Mouse (Mus musculus) thymus, adult 2 months (tissue): Measurements from ENCODE around the gene Sdsl. TPM values are rescaled to one million over a fixed set of nuclear protein-coding genes. Genes with fewer than 3 reads are reported as not detected.

Experiments
- DNase-seq: peaks from one replicate; pipeline ENCODE4 v3.0.0; 2021
- H3K27ac ChIP-seq: fragments of 200-500 bp; 2 replicates; pipeline ENCODE4 v1.5.1; 2012; ENCODE audit warnings: low read length, control low read depth; ENCODE audit not compliant: control insufficient read depth, insufficient read depth
- H3K27me3 ChIP-seq: fragments of 200-500 bp; 2 replicates; pipeline ENCODE4 v1.6.1; 2012; ENCODE audit warnings: mild to moderate bottlenecking, low read length, moderate library complexity, mixed read lengths; ENCODE audit not compliant: control insufficient read depth, insufficient read depth
- H3K36me3 ChIP-seq: fragments of 200-500 bp; 2 replicates; pipeline ENCODE4 v1.6.1; 2012; ENCODE audit warnings: mild to moderate bottlenecking, low read length, moderate library complexity; ENCODE audit not compliant: control insufficient read depth, insufficient read depth
- H3K4me1 ChIP-seq: fragments of 200-500 bp; replicated peaks from 2 replicates; pipeline ENCODE4 v1.6.1; 2012; ENCODE audit warnings: low read length; ENCODE audit not compliant: control insufficient read depth, insufficient read depth
- H3K4me3 ChIP-seq: fragments of 200-500 bp; 2 replicates; pipeline ENCODE4 v1.5.1; 2012; ENCODE audit warnings: mild to moderate bottlenecking, low read length, control low read depth, moderate library complexity; ENCODE audit not compliant: control insufficient read depth, insufficient read depth
- CTCF ChIP-seq: fragments of 200-500 bp; IDR thresholded peaks from 2 replicates; pipeline ENCODE4 v1.5.1; 2012; ENCODE audit warnings: mild to moderate bottlenecking, control low read depth, low read length, moderate library complexity, borderline replicate concordance; ENCODE audit not compliant: control insufficient read depth, poor library complexity, insufficient read depth; ENCODE audit errors: extremely low read depth
- POLR2A ChIP-seq: fragments of 200-500 bp; IDR thresholded peaks from 2 replicates; pipeline ENCODE4 v1.6.1; 2012; ENCODE audit warnings: mild to moderate bottlenecking, low read length, control low read depth, moderate library complexity; ENCODE audit not compliant: control insufficient read depth, poor library complexity, insufficient read depth; ENCODE audit errors: extremely low read depth
- WGBS: fragments of 180-500 bp; shearing (Covaris S2); methylation state at CpG from one replicate; pipeline ENCODE4 v1.1.7; 2018; 5-methylcytosine and 5-hydroxymethylcytosine counted together
- polyA plus RNA-seq: library from polyadenylated mRNA; depleted of rRNA; stranded (reverse); fragments of >200 nt; gene quantifications from 2 replicates; pipeline ENCODE4 v1.2.3, GENCODE M21; 2012

Sdsl gene
- polyA plus RNA-seq, 1 experiment, result 2.5 TPM

GRCm38 (mm10) chr5:120436885-120437495, 35.6 kb downstream of the Sdsl start:
- Histone ChIP-seq H3K4me3 (no peak overlapping the region), H3K4me1 (no peaks in the 10 kb centered on the region), H3K27me3 (peaks cover 41% of the 10 kb centered on the region), H3K27ac (no peak overlapping the region), H3K36me3 (no peaks in the 10 kb centered on the region)
- whole genome bisulfite sequencing, result 5% methylated on average over 18 of the region's 18 CpGs
- TF ChIP-seq POLR2A, result no peak
- TF ChIP-seq CTCF, result no peak
- DNase-seq, result no peak

- Histone ChIP-seq H3K27ac (no peak overlapping the region), H3K36me3 (no peaks in the 10 kb centered on the region), H3K27me3 (peaks cover 41% of the 10 kb centered on the region), H3K4me1 (no peaks in the 10 kb centered on the region), H3K4me3 (no peak overlapping the region)
- no peak for TF ChIP-seq CTCF
- TF ChIP-seq POLR2A, result no peak
- DNase-seq, result no peak
- WGBS, result 4% methylated on average over 47 of the region's 47 CpGs
Observed at GRCm38 (mm10) chr5:120435731-120436501, 36.7 kb downstream of the Sdsl start.

- Histone ChIP-seq H3K27ac (no peak overlapping the region), H3K4me3 (no peak overlapping the region), H3K27me3 (peaks cover 41% of the 10 kb centered on the region), H3K4me1 (no peaks in the 10 kb centered on the region), H3K36me3 (no peaks in the 10 kb centered on the region)
- DNase-seq, result no peak
- TF ChIP-seq POLR2A (no peak), CTCF (no peak)
- 3% methylated on average over 44 of the region's 44 CpGs for WGBS
Observed at GRCm38 (mm10) chr5:120435006-120435681, 37.5 kb downstream of the Sdsl start.

- Histone ChIP-seq H3K27ac (no peak overlapping the region), H3K27me3 (peaks cover 34% of the 10 kb centered on the region), H3K36me3 (no peaks in the 10 kb centered on the region), H3K4me1 (no peaks in the 10 kb centered on the region), H3K4me3 (no peak overlapping the region)
- TF ChIP-seq CTCF, result no peak
- TF ChIP-seq POLR2A, result no peak
- WGBS, result 8% methylated on average over 21 of the region's 21 CpGs
- DNase-seq, result no peak
Observed at GRCm38 (mm10) chr5:120434231-120434735, 38.3 kb downstream of the Sdsl start.

- H3K27me3 ChIP-seq, result peaks cover 31% of the 10 kb centered on the region
- no peaks in the 10 kb centered on the region for H3K36me3 ChIP-seq
- no peaks in the 10 kb centered on the region for H3K4me1 ChIP-seq
- DNase-seq, result no peak
- 10% methylated on average over 13 of the region's 13 CpGs for WGBS
- no peak overlapping the region for H3K4me3 ChIP-seq
- TF ChIP-seq POLR2A (no peak), CTCF (no peak)
- no peak overlapping the region for H3K27ac ChIP-seq
Observed at GRCm38 (mm10) chr5:120433135-120433760, 39.4 kb downstream of the Sdsl start.

GRCm38 (mm10) chr5:120432486-120433015, 40.1 kb downstream of the Sdsl start:
- peaks cover 26% of the 10 kb centered on the region for H3K27me3 ChIP-seq
- 4% methylated on average over 9 of the region's 9 CpGs for WGBS
- no peak overlapping the region for H3K27ac ChIP-seq
- no peak for DNase-seq
- no peaks in the 10 kb centered on the region for H3K4me1 ChIP-seq
- no peaks in the 10 kb centered on the region for H3K36me3 ChIP-seq
- no peak for TF ChIP-seq CTCF
- no peak overlapping the region for H3K4me3 ChIP-seq
